Mouse (Mus musculus): Measurements from ENCODE around the gene Nup160.

Gene Nup160

GRCm38 (mm10) chr2:90666591-90667387 lies 10.2 kb upstream of the Nup160 start:
- DNase-seq = no peak

- DNase-seq = no peak
Measured at GRCm38 (mm10) chr2:90667388-90668265, 9.4 kb upstream of the Nup160 start.

- DNase-seq = peak; percentile 37 to 70
Measured at GRCm38 (mm10) chr2:90670343-90670742, 6.7 kb upstream of the Nup160 start.

- no peak for DNase-seq
Measured at GRCm38 (mm10) chr2:90673339-90673738, 3.7 kb upstream of the Nup160 start.

GRCm38 (mm10) chr2:90674555-90674954 lies 2.5 kb upstream of the Nup160 start:
- DNase-seq = no peak

GRCm38 (mm10) chr2:90675488-90675887 lies 1.5 kb upstream of the Nup160 start:
- no peak for DNase-seq

- DNase-seq = peak in 1 of 2 experiments; percentile 12
Measured at GRCm38 (mm10) chr2:90678256-90679060, 1.4 kb downstream of the Nup160 start.

GRCm38 (mm10) chr2:90679061-90679810 lies 2.2 kb downstream of the Nup160 start:
- peak; percentile 95 for DNase-seq

GRCm38 (mm10) chr2:90700943-90701342 lies 23.9 kb downstream of the Nup160 start:
- no peak for DNase-seq

- no peak for DNase-seq
Measured at GRCm38 (mm10) chr2:90708548-90708947, 31.5 kb downstream of the Nup160 start.

- no peak for DNase-seq
Measured at GRCm38 (mm10) chr2:90715555-90716092, 38.6 kb downstream of the Nup160 start.

- no peak for DNase-seq
Measured at GRCm38 (mm10) chr2:90717366-90717765, 40.4 kb downstream of the Nup160 start.

- DNase-seq = no peak
Measured at GRCm38 (mm10) chr2:90717948-90718347, 40.9 kb downstream of the Nup160 start.

- no peak for DNase-seq
Measured at GRCm38 (mm10) chr2:90726818-90727217, 49.8 kb downstream of the Nup160 start.

- no peak for DNase-seq
Measured at GRCm38 (mm10) chr2:90735326-90735725, 58.3 kb downstream of the Nup160 start.

- DNase-seq = no peak
Measured at GRCm38 (mm10) chr2:90738801-90739200, 61.8 kb downstream of the Nup160 start.

- no peak for DNase-seq
Measured at GRCm38 (mm10) chr2:90739327-90739726, 62.3 kb downstream of the Nup160 start.

GRCm38 (mm10) chr2:90739921-90740320 lies 62.9 kb downstream of the Nup160 start:
- no peak for DNase-seq

- peak in 1 of 2 experiments; percentile 20 for DNase-seq
Measured at GRCm38 (mm10) chr2:90744285-90745052, 67.5 kb downstream of the Nup160 start.

GRCm38 (mm10) chr2:90745053-90745678 lies 68.2 kb downstream of the Nup160 start, which contains the start of gene Fnbp4:
Fnbp4 (plus strand) TSS chr2:90745370.
- DNase-seq = peak; percentile 97 to 99

All from lung, postnatal 4 days (tissue).